Mouse (Mus musculus) neural tube, embryonic 12.5 days (tissue): ENCODE measurements around the gene Notch2. TPM values are rescaled to one million over a fixed set of nuclear protein-coding genes. Genes with fewer than 3 reads are reported as not detected.

Experiments used
- ATAC-seq: fragments of 200-750 bp; cut with Nextera tagmentation; 2 replicates; pipeline ENCODE4 v1.8.0; 2017; ENCODE audit warnings: low read depth, mild to moderate bottlenecking, moderate TSS enrichment, moderate library complexity; ENCODE audit not compliant: low FRiP score
- H3K27ac ChIP-seq: fragments of 300-500 bp; sonication (generic); 2 replicates; pipeline ENCODE4 v1.5.1; 2016
- H3K27me3 ChIP-seq: fragments of 300-500 bp; sonication (generic); replicated peaks from 2 replicates; pipeline ENCODE4 v1.6.1; 2016; ENCODE audit warnings: mild to moderate bottlenecking
- H3K36me3 ChIP-seq: fragments of 300-500 bp; sonication (generic); 2 replicates; pipeline ENCODE4 v1.6.1; 2016; ENCODE audit warnings: mild to moderate bottlenecking
- H3K4me1 ChIP-seq: fragments of 300-500 bp; sonication (generic); 2 replicates; pipeline ENCODE4 v1.6.1; 2016
- H3K4me2 ChIP-seq: fragments of 300-500 bp; sonication (generic); replicated peaks from 2 replicates; pipeline ENCODE4 v1.6.1; 2016; ENCODE audit warnings: mild to moderate bottlenecking
- H3K4me3 ChIP-seq: fragments of 300-500 bp; sonication (generic); 2 replicates; pipeline ENCODE4 v1.5.1; 2016
- H3K9ac ChIP-seq: fragments of 300-500 bp; sonication (generic); 2 replicates; pipeline ENCODE4 v1.6.1; 2016; ENCODE audit warnings: mild to moderate bottlenecking
- H3K9me3 ChIP-seq: fragments of 300-500 bp; sonication (generic); 2 replicates; pipeline ENCODE4 v1.6.1; 2016; ENCODE audit warnings: mild to moderate bottlenecking
- WGBS: fragments of 180-500 bp; shearing (Covaris S2); methylation state at CpG from one replicate; pipeline ENCODE4 v1.1.7; 2016; 5-methylcytosine and 5-hydroxymethylcytosine counted together
- polyA plus RNA-seq: library from polyadenylated mRNA; unstranded; fragments of >200 nt; fragmentation: Nextera tagmentation; extraction: Ambion mirVana; gene quantifications from 2 replicates; pipeline ENCODE4 v1.2.1, GENCODE M21; 2016

The Notch2 gene
- polyA plus RNA-seq, 1 experiment from 2014 or later, result 17.1 TPM

DNA sequence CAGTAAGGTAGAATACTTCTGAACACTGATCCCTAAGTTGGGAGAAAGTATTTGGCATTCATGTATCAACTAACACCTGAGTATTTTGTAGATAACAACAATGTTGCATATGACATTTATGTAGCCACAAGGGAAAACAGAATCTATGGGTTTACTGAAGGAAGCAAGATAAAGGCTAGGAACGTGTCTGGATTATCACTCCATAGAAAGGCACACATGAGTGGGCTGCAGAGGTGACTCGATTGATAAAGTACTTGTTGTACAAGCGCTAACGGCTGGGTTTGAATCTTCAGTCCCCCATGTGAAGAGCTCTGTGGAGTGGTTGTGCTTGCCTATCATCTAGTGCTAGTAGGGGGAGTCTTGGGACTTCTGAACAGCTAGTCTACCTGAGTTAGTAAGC is 9.8 kb upstream of the Notch2 start:
- Histone ChIP-seq H3K9ac (no peak overlapping the region), H3K4me2 (no peak overlapping the region), H3K4me1 (no peaks in the 10 kb centered on the region), H3K9me3 (no peaks in the 10 kb centered on the region), H3K36me3 (no peaks in the 10 kb centered on the region), H3K4me3 (no peak overlapping the region), H3K27me3 (no peaks in the 10 kb centered on the region), H3K27ac (no peak overlapping the region)
- 90% methylated on average over 4 of the region's 4 CpGs for WGBS
- ATAC-seq, result no peak

DNA sequence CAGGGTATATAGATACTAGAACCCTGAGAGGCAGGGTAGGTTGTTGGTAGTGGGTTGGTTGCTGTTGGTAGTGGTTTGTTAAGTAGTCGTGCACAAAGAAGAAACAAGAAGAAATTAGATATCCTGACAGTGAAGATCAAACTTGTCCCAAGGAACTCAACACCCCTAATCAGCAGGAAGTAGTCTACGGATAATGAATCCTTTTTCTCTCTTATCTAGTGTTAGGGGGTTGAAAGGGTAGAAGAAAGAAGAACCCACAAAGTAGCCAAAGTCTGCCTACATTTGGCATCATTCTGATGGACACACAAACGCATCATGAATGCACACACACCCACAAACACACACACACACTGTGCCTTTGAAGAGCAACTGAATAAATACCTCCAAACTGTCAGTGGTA is 9.1 kb upstream of the Notch2 start:
- Histone ChIP-seq H3K4me2 (no peak overlapping the region), H3K27ac (no peak overlapping the region), H3K4me3 (no peak overlapping the region), H3K4me1 (no peaks in the 10 kb centered on the region), H3K9me3 (no peaks in the 10 kb centered on the region), H3K36me3 (no peaks in the 10 kb centered on the region), H3K9ac (no peak overlapping the region), H3K27me3 (no peaks in the 10 kb centered on the region)
- no peak for ATAC-seq
- WGBS, result 79% methylated on average over 3 of the region's 3 CpGs

DNA sequence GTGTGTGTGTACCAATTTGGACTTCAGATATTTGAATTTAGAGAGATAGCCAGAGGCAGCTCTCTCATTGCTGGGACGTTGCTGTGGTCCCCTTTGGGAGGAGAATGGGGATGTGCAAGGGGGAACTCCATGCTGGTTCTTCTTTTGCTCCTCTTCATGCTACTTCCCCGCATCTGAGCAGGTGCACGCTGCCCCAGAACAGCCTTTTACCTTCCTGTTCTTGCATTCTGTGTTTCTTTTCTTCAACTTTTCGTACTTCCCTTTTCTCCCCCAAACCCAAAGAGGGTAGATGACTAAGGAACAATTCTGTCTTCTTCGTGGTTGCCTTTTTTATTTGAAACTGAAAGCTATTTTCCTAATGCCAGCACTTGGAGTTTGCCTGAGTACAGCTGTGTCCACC is 8.0 kb upstream of the Notch2 start:
- no peak overlapping the region for H3K27ac ChIP-seq
- H3K36me3 ChIP-seq, result no peaks in the 10 kb centered on the region
- no peaks in the 10 kb centered on the region for H3K4me1 ChIP-seq
- WGBS, result 75% methylated on average over 5 of the region's 5 CpGs
- no peak for ATAC-seq
- no peak overlapping the region for H3K4me2 ChIP-seq
- H3K9ac ChIP-seq, result no peak overlapping the region
- no peak overlapping the region for H3K4me3 ChIP-seq
- no peaks in the 10 kb centered on the region for H3K9me3 ChIP-seq
- no peaks in the 10 kb centered on the region for H3K27me3 ChIP-seq

DNA sequence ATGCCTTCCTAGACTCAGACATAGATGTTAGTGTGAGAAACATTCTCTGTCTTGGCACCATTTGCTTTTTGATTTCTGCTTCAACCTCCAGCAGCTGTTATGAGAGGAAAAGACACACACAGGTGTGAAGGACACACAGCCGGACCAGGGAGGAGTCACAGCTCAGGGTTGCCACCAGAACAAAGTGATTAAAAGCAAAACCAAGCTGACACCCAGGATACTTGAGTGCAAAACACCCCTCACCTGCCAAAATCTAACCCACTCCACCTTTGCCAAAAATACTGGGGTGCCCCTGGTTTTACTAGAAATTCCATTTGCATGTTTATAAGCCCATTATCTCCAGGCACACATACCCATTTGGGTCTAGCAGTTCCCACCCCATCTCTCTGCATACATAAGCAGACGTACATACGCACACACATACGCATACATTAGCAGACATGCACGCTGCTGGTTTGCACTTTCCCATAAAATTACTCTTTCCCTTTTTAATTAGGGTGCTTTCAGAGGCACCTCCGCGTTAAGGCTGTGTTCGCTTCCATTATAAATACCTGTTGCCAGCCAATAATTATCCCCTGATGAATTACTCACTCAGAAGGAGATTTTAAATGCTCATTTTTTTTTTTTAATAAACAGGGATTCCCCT is 7.2 kb upstream of the Notch2 start:
- 72% methylated on average over 8 of the region's 8 CpGs for WGBS
- H3K4me3 ChIP-seq, result no peak overlapping the region
- H3K36me3 ChIP-seq, result no peaks in the 10 kb centered on the region
- no peaks in the 10 kb centered on the region for H3K4me1 ChIP-seq
- H3K9ac ChIP-seq, result no peak overlapping the region
- no peak overlapping the region for H3K27ac ChIP-seq
- H3K9me3 ChIP-seq, result no peaks in the 10 kb centered on the region
- no peak overlapping the region for H3K4me2 ChIP-seq
- ATAC-seq, result no peak
- no peaks in the 10 kb centered on the region for H3K27me3 ChIP-seq

GRCm38 (mm10) chr3:98006973-98007372 is 6.4 kb upstream of the Notch2 start:
- ATAC-seq, result no peak
- 88% methylated on average over 5 of the region's 5 CpGs for WGBS

GRCm38 (mm10) chr3:98008143-98008542 is 5.2 kb upstream of the Notch2 start:
- Histone ChIP-seq H3K9me3 (no peaks in the 10 kb centered on the region), H3K36me3 (no peaks in the 10 kb centered on the region)
- 93% methylated on average over 6 of the region's 6 CpGs for WGBS

More at GRCm38 (mm10) chr3:98006973-98007372, 6.4 kb upstream of the Notch2 start:
- no peaks in the 10 kb centered on the region for H3K9me3 ChIP-seq
- H3K36me3 ChIP-seq, result no peaks in the 10 kb centered on the region
- no peaks in the 10 kb centered on the region for H3K4me1 ChIP-seq
- H3K27ac ChIP-seq, result no peak overlapping the region
- no peak overlapping the region for H3K4me3 ChIP-seq
- H3K4me2 ChIP-seq, result no peak overlapping the region
- H3K27me3 ChIP-seq, result no peaks in the 10 kb centered on the region
- H3K9ac ChIP-seq, result no peak overlapping the region

DNA sequence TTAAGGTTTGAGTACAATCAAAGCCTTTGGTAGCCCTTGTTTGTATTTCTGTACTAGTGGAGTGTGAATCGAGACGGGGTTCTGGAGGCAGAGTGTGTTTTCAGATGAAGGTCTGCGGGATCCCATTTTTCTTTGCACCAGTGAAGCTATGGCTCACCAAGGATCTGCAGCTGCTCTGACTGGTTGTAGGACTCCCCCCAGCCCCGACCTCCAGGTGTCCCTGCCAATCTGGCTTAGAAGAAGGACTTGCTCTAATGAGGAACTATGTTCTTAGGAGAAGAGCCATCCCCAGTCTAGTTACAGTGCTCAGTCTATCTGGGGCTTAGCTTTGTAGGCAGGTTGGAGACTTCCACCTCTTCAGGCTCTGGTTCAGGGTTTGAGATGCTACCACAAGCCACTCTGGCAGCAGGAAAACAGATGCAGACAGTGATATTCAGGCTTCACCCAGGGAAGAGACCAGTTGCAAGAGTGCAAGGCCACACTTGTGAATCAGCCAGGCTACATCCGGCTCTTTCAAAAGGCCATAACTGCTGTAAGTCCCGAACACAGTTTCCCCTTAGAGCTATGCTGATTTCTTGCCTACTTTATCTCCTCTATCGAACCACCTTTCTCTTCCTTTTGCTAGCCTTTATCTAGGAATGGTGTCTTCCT is 4.0 kb upstream of the Notch2 start:
- no peaks in the 10 kb centered on the region for H3K36me3 ChIP-seq
- H3K27ac ChIP-seq, result no peak overlapping the region
- no peaks in the 10 kb centered on the region for H3K9me3 ChIP-seq
- no peaks in the 10 kb centered on the region for H3K27me3 ChIP-seq
- no peak overlapping the region for H3K9ac ChIP-seq
- H3K4me1 ChIP-seq, result peaks cover 7% of the 10 kb centered on the region
- no peak overlapping the region for H3K4me2 ChIP-seq
- 74% methylated on average over 7 of the region's 7 CpGs for WGBS
- no peak overlapping the region for H3K4me3 ChIP-seq
- no peak for ATAC-seq

More at GRCm38 (mm10) chr3:98008143-98008542, 5.2 kb upstream of the Notch2 start:
- Histone ChIP-seq H3K27me3 (no peaks in the 10 kb centered on the region), H3K9ac (no peak overlapping the region), H3K27ac (no peak overlapping the region), H3K4me3 (no peak overlapping the region), H3K4me2 (no peak overlapping the region), H3K4me1 (peaks cover 3% of the 10 kb centered on the region; the same call in 1 of the 2 replicates)
- no peak for ATAC-seq

DNA sequence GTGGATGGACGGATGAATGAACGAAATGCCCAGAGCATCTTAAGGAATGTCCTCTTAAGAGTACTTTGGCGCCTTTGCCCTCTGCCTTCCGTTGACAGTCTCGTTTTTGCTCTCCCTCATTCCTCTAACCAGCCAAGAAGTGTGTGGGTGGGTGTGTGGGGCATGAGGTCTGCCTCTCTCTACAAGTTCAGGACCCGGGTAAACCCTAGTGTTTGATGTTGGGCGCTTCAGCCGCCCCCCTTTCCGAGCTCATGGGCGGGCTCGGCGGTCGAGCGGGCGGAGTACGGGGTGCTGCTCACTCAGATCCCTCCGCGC is 284 bp upstream of the Notch2 start:
- peak overlapping the region; percentile 86 for H3K4me3 ChIP-seq
- WGBS, result 1% methylated on average over 18 of the region's 18 CpGs
- H3K9me3 ChIP-seq, result no peaks in the 10 kb centered on the region
- H3K27ac ChIP-seq, result no peak overlapping the region
- H3K4me1 ChIP-seq, result peaks cover 21% of the 10 kb centered on the region
- peak overlapping the region; percentile 42; the same call in 1 of the 2 replicates for H3K9ac ChIP-seq
- no peak for ATAC-seq
- H3K36me3 ChIP-seq, result no peaks in the 10 kb centered on the region
- peak overlapping the region; percentile 81 for H3K4me2 ChIP-seq
- H3K27me3 ChIP-seq, result no peaks in the 10 kb centered on the region

GRCm38 (mm10) chr3:98015205-98016171 is 2.2 kb downstream of the Notch2 start:
- peak overlapping the region; percentile 81 for H3K4me2 ChIP-seq
- WGBS, result 73% methylated on average over 14 of the region's 14 CpGs
- H3K27ac ChIP-seq, result no peak overlapping the region
- no peaks in the 10 kb centered on the region for H3K36me3 ChIP-seq
- H3K4me1 ChIP-seq, result peaks cover 40% of the 10 kb centered on the region
- H3K9me3 ChIP-seq, result no peaks in the 10 kb centered on the region
- H3K9ac ChIP-seq, result no peak overlapping the region
- ATAC-seq, result no peak
- peak overlapping the region; percentile 86; the same call in 1 of the 2 replicates for H3K4me3 ChIP-seq
- no peaks in the 10 kb centered on the region for H3K27me3 ChIP-seq

DNA sequence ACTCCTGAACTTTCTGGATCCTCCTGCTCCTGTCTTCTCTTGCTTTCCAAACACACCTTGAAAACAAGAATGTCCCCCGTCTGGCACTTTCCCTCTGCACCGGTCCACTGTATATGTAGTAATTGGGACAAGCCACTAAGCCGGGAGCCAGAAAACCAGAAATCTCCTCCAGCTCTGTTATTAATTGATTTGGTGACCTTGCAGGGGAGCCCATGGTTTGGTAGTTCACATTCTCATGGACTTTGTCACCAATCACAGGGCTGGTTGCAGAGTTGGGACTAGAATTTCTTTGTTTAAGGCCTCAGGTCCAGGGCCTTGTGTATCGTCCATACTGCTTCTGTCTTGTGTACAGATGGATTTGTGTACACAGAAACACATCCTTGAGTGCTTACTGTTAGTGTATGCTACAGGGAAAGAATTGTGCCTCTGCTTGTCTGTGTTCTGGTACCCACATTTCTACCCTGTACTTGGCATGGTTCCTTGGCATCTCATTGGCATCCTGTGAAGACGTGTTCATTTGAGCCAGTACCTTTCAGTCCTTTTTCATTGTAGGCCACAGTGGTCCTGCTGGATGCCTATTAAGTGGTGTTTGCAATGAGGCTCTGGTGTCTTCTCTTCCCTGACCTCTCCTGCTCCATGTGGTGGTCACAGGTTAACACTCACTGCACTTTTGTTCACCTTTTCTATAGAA is 3.7 kb downstream of the Notch2 start:
- no peak overlapping the region for H3K4me2 ChIP-seq
- no peaks in the 10 kb centered on the region for H3K27me3 ChIP-seq

GRCm38 (mm10) chr3:98018187-98018586 is 4.9 kb downstream of the Notch2 start:
- H3K9ac ChIP-seq, result no peak overlapping the region
- no peak overlapping the region for H3K4me2 ChIP-seq
- WGBS, result 86% methylated on average over 4 of the region's 4 CpGs
- H3K36me3 ChIP-seq, result no peaks in the 10 kb centered on the region
- ATAC-seq, result no peak
- no peaks in the 10 kb centered on the region for H3K27me3 ChIP-seq
- H3K4me1 ChIP-seq, result peaks cover 38% of the 10 kb centered on the region
- H3K27ac ChIP-seq, result no peak overlapping the region
- no peak overlapping the region for H3K4me3 ChIP-seq
- no peaks in the 10 kb centered on the region for H3K9me3 ChIP-seq

More for the DNA sequence above, 3.7 kb downstream of the Notch2 start:
- Histone ChIP-seq H3K4me1 (peaks cover 41% of the 10 kb centered on the region), H3K36me3 (no peaks in the 10 kb centered on the region), H3K27ac (no peak overlapping the region), H3K9me3 (no peaks in the 10 kb centered on the region), H3K4me3 (no peak overlapping the region), H3K9ac (no peak overlapping the region)
- no peak for ATAC-seq
- 81% methylated on average over 5 of the region's 5 CpGs for WGBS
